Mouse (Mus musculus) forebrain, embryonic 12.5 days (tissue): ENCODE data around the gene Fcho1. TPM values are rescaled to one million over a fixed set of nuclear protein-coding genes. Genes with fewer than 3 reads are reported as not detected.

Source experiments
- ATAC-seq: fragments of 200-750 bp; cut with Nextera tagmentation; 2 replicates; pipeline ENCODE4 v1.8.0; 2017; ENCODE audit warnings: moderate TSS enrichment; ENCODE audit not compliant: low FRiP score
- H3K27ac ChIP-seq: fragments of 300-500 bp; sonication (generic); 2 replicates; pipeline ENCODE4 v1.5.1; 2016; ENCODE audit warnings: mild to moderate bottlenecking
- H3K27me3 ChIP-seq: fragments of 300-500 bp; sonication (generic); 2 replicates; pipeline ENCODE4 v1.6.1; 2016; ENCODE audit warnings: mild to moderate bottlenecking
- H3K36me3 ChIP-seq: fragments of 300-500 bp; sonication (generic); replicated peaks from 2 replicates; pipeline ENCODE4 v1.6.1; 2016; ENCODE audit warnings: mild to moderate bottlenecking
- H3K4me1 ChIP-seq: fragments of 300-500 bp; sonication (generic); 2 replicates; pipeline ENCODE4 v1.6.1; 2016
- H3K4me2 ChIP-seq: fragments of 300-500 bp; sonication (generic); 2 replicates; pipeline ENCODE4 v1.6.1; 2016; ENCODE audit warnings: mild to moderate bottlenecking, moderate library complexity
- H3K4me3 ChIP-seq: fragments of 300-500 bp; sonication (generic); replicated peaks from 2 replicates; pipeline ENCODE4 v1.5.1; 2016; ENCODE audit warnings: mild to moderate bottlenecking
- H3K9ac ChIP-seq: fragments of 300-500 bp; sonication (generic); 2 replicates; pipeline ENCODE4 v1.6.1; 2016; ENCODE audit warnings: mild to moderate bottlenecking
- H3K9me3 ChIP-seq: fragments of 300-500 bp; sonication (generic); 2 replicates; pipeline ENCODE4 v1.6.1; 2016
- whole genome bisulfite sequencing: fragments of 180-500 bp; shearing (Covaris S2); methylation state at CpG from one replicate; pipeline ENCODE4 v1.1.7; 2016; 5-methylcytosine and 5-hydroxymethylcytosine counted together
- polyA plus RNA-seq: library from polyadenylated mRNA; unstranded; fragments of >200 nt; fragmentation: Nextera tagmentation; extraction: Ambion mirVana; gene quantifications from 2 replicates; pipeline ENCODE4 v1.2.1, GENCODE M21; 2016

The Fcho1 gene
- polyA plus RNA-seq, 1 experiment from 2014 or later = 38.9 TPM

- Histone ChIP-seq H3K9me3 (no peaks in the 10 kb centered on the region), H3K9ac (no peak overlapping the region), H3K27me3 (peaks cover 66% of the 10 kb centered on the region), H3K4me2 (no peak overlapping the region), H3K36me3 (peaks cover 16% of the 10 kb centered on the region; the same call in 1 of the 2 replicates), H3K4me1 (peaks cover 52% of the 10 kb centered on the region), H3K27ac (peak overlapping the region; percentile 51), H3K4me3 (no peak overlapping the region)
- ATAC-seq = no peak
- WGBS = 27% methylated on average over 1 of the region's 1 CpGs
Observed at GRCm38 (mm10) chr8:71666855-71667254, 58.7 kb downstream of the Fcho1 start.

- H3K4me3 ChIP-seq = peak overlapping the region; percentile 20
- H3K9me3 ChIP-seq = no peaks in the 10 kb centered on the region
- peaks cover 49% of the 10 kb centered on the region for H3K4me1 ChIP-seq
- peak overlapping the region; percentile 40 for H3K4me2 ChIP-seq
- H3K9ac ChIP-seq = no peak overlapping the region
- no peak overlapping the region for H3K27ac ChIP-seq
- ATAC-seq = peak; percentile 66
- peaks cover 76% of the 10 kb centered on the region for H3K27me3 ChIP-seq
- WGBS = 3% methylated on average over 21 of the region's 22 CpGs
- peaks cover 16% of the 10 kb centered on the region; the same call in 1 of the 2 replicates for H3K36me3 ChIP-seq
Observed at GRCm38 (mm10) chr8:71665331-71666130, 60.0 kb downstream of the Fcho1 start.

GRCm38 (mm10) chr8:71660325-71661120, 65.0 kb downstream of the Fcho1 start:
- H3K36me3 ChIP-seq = peaks cover 16% of the 10 kb centered on the region; the same call in 1 of the 2 replicates
- no peaks in the 10 kb centered on the region for H3K9me3 ChIP-seq
- no peak overlapping the region for H3K27ac ChIP-seq
- no peak overlapping the region for H3K9ac ChIP-seq
- H3K4me1 ChIP-seq = peaks cover 12% of the 10 kb centered on the region
- ATAC-seq = peak; percentile 56
- WGBS = 7% methylated on average over 36 of the region's 36 CpGs
- no peak overlapping the region for H3K4me3 ChIP-seq
- 0 out of 2 replicates have a peak overlapping the region, but pooled peaks have one; percentile 23 for H3K4me2 ChIP-seq
- H3K27me3 ChIP-seq = peaks cover 77% of the 10 kb centered on the region

- Histone ChIP-seq H3K4me2 (no peak overlapping the region), H3K9me3 (no peaks in the 10 kb centered on the region), H3K4me1 (peaks cover 9% of the 10 kb centered on the region; the same call in 1 of the 2 replicates), H3K27ac (no peak overlapping the region), H3K4me3 (no peak overlapping the region), H3K27me3 (peaks cover 85% of the 10 kb centered on the region), H3K36me3 (peaks cover 16% of the 10 kb centered on the region; the same call in 1 of the 2 replicates), H3K9ac (no peak overlapping the region)
- no peak for ATAC-seq
- 54% methylated on average over 1 of the region's 1 CpGs for WGBS
Observed at GRCm38 (mm10) chr8:71659751-71660150, 65.8 kb downstream of the Fcho1 start.

- Histone ChIP-seq H3K4me1 (peaks cover 12% of the 10 kb centered on the region; the same call in 1 of the 2 replicates), H3K9me3 (no peaks in the 10 kb centered on the region), H3K36me3 (peaks cover 11% of the 10 kb centered on the region; the same call in 1 of the 2 replicates), H3K27ac (no peak overlapping the region), H3K9ac (no peak overlapping the region), H3K4me2 (no peak overlapping the region), H3K4me3 (no peak overlapping the region), H3K27me3 (peaks cover 91% of the 10 kb centered on the region)
- no peak for ATAC-seq
- 36% methylated on average over 17 of the region's 17 CpGs for WGBS
Observed at GRCm38 (mm10) chr8:71658515-71659049, 66.9 kb downstream of the Fcho1 start.

Other genes starting within 250 kb of the Fcho1 start
- 11.1 and 13.4 TPM in 2 replicates for gene Ano8, start 239.8 kb downstream of the Fcho1 start, polyA plus RNA-seq
- 12.6 and 15.1 TPM in 2 replicates for gene Gtpbp3, start 237.6 kb downstream of the Fcho1 start, polyA plus RNA-seq
- 27.6 and 30.2 TPM in 2 replicates for gene Plvap, start 214.0 kb downstream of the Fcho1 start, polyA plus RNA-seq
- 0.20 and 0.21 TPM in 2 replicates for gene Ccdc194, start 200.0 kb downstream of the Fcho1 start, polyA plus RNA-seq
- 8.4 and 8.5 TPM in 2 replicates for gene Bst2, start 188.3 kb downstream of the Fcho1 start, polyA plus RNA-seq
- gene Mvb12a, start 182.8 kb downstream of the Fcho1 start, polyA plus RNA-seq = 48.1 and 52.1 TPM in 2 replicates
- 0.19 TPM in 1 of 2 replicates, not detected in the other for gene Tmem221, start 166.8 kb downstream of the Fcho1 start, polyA plus RNA-seq
- not detected in 2 replicates for gene Nxnl1, start 159.1 kb downstream of the Fcho1 start, polyA plus RNA-seq
- 44.6 and 45.2 TPM in 2 replicates for gene Slc27a1, start 156.8 kb downstream of the Fcho1 start, polyA plus RNA-seq
- 199 and 208 TPM in 2 replicates for gene Pgls, start 133.5 kb downstream of the Fcho1 start, polyA plus RNA-seq
- 4.3 and 5.6 TPM in 2 replicates for gene Fam129c, start 128.1 kb downstream of the Fcho1 start, polyA plus RNA-seq
- gene Colgalt1, start 114.7 kb downstream of the Fcho1 start, polyA plus RNA-seq = 42.7 TPM in 2 replicates
- 13.7 and 16.0 TPM in 2 replicates for gene Unc13a, start 54.0 kb downstream of the Fcho1 start, polyA plus RNA-seq
- gene Jak3, start 49.4 kb downstream of the Fcho1 start, polyA plus RNA-seq = 2.5 and 2.9 TPM in 2 replicates
- gene Insl3, start 36.5 kb downstream of the Fcho1 start, polyA plus RNA-seq = not detected in 2 replicates
- gene B3gnt3, start 23.9 kb downstream of the Fcho1 start, polyA plus RNA-seq = 0.36 and 0.72 TPM in 2 replicates
- 6.0 and 8.0 TPM in 2 replicates for gene Zfp709, start 156.3 kb upstream of the Fcho1 start, polyA plus RNA-seq
- gene Zfp882, start 182.9 kb upstream of the Fcho1 start, polyA plus RNA-seq = 13.0 and 15.0 TPM in 2 replicates
- 35.8 and 37.8 TPM in 2 replicates for gene Zfp617, start 182.9 kb upstream of the Fcho1 start, polyA plus RNA-seq
- gene Zfp961, start 225.3 kb upstream of the Fcho1 start, polyA plus RNA-seq = 23.3 and 29.7 TPM in 2 replicates